Mouse (Mus musculus): ENCODE measurements around the gene Gm45140.
A peak's percentile ranks its signal among the peaks of the same experiment; 100 is the strongest.

Gm45140 gene

DNA sequence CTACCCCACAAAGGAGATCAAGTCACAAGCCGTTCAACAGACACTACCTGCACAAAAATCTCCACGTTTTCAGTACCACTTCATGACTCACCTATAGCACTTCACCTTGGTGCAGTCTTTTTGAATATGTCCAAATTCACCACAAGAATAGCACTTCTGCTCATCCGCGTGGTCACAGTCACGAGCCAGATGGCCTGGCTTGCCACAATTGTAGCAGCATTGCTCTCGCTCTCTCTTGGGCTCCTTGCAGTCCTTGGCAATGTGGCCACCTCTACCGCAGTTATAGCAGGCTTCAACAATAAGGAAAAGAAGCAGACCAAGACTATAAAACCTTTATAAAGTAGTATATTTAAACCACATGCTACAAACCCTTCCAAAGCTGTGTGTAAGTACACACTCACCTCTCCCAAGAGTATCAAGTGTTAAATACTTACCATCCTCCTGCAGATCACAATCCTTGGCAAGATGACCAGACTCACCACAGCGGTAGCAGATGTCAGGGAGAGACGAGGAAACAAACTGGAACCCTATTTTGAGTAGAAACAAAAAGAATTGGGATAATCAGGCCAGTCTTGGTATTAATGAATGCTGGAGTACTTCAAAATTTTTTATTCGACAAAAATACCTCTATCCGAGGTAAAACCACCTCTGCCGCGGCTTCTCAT lies 9.6 kb upstream of the Gm45140 start:
- no peak for DNase-seq (ENCODE audit: low read depth)

DNA sequence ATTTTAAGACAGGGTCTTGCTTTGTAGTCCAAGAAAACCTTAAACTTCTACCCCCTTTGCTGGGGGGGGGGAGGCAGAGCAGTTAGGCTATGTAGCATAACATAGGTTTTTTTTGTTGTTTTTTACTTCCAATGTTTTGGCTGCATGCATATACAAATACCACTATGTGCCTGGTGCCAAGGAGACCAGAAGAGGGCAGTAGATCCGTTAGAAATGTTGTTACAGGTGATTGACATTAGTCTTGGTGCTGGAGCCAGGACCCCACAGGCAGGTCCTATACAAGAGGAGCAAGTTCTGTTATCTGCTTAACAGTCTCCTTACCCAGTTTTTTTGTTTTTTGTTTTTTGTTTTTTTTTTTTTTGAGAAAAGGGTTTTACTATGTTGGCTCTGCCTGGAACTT lies 6.7 kb upstream of the Gm45140 start:
- DNase-seq (ENCODE audit: low read depth): no peak

DNA sequence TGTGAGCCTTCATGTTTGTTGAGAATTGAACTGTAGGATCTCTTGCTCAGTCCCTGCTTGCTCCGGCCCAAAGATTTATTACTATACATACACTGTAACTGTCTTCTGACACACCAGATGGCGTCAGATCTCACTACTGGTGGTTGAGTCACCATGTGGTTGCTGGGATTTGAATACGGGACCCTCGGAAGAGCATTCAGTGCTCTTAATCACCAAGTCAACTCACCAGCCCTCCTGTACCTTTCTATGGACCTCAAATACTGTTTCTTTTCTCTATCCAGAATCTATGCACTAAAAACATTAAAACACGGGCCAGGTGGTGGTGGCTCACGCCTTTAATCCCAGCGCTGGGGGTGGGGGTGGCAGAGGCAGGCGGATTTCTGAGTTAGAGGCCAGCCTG lies 6.0 kb upstream of the Gm45140 start:
- no peak for DNase-seq (ENCODE audit: low read depth)

DNA sequence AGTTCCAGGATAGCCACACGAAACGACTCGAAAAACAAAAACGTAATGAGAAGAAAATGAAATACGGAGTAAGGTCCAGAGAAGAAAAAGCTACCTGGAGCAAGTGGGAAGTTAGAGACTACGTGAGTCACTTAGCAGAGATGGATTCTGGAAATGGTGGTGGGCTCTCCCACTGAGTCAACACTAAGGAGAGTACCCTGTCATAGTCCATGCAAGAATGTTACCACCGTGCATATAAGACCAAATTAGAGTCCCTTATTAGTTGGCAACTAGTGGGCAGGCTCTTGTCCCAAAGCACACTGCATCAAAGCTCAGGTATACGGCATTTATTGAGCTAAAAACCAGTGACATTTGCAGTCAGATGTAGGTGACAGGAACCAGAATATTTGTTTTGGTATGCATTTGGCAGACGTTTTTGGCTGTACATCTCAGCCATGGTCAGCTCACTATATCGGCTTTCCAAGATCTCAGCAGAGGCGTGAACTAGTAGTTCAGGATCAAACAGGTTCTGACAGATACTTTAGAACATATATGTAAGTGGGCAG lies 4.3 kb upstream of the Gm45140 start:
- no peak for DNase-seq (ENCODE audit: low read depth)

- peak; percentile 94 for DNase-seq (ENCODE audit: low read depth)
Observed at GRCm38 (mm10) chr6:87838551-87839197, 3.1 kb upstream of the Gm45140 start, which contains the start of gene Isy1. TSS of gene Isy1 (minus strand) at chr6:87838798.

DNA sequence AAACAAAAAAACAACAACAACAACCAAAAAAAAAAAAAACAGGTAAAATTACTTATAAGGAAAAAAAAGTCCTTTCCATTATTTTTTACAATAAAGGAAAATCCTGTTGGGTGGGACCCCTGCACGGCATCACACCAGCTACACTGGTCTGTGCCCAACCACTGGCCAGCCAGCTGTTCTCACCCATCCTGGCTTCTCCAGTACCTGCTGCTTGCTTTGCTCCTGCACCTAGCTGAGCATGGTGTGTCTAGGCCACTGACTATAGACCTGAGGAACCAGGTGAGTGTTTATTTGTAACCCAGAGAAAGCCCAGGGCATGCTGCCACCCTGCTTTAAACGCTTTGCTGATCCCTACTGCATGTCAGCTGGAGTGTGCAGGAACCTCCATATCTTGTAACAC lies 15.2 kb downstream of the Gm45140 start:
- no peak for DNase-seq (ENCODE audit: low read depth)

- no peak for DNase-seq (ENCODE audit: low read depth)
Observed at GRCm38 (mm10) chr6:87814486-87814885, 21.1 kb downstream of the Gm45140 start.

- DNase-seq (ENCODE audit: low read depth): no peak
Observed at GRCm38 (mm10) chr6:87812656-87813055, 22.9 kb downstream of the Gm45140 start.

DNA sequence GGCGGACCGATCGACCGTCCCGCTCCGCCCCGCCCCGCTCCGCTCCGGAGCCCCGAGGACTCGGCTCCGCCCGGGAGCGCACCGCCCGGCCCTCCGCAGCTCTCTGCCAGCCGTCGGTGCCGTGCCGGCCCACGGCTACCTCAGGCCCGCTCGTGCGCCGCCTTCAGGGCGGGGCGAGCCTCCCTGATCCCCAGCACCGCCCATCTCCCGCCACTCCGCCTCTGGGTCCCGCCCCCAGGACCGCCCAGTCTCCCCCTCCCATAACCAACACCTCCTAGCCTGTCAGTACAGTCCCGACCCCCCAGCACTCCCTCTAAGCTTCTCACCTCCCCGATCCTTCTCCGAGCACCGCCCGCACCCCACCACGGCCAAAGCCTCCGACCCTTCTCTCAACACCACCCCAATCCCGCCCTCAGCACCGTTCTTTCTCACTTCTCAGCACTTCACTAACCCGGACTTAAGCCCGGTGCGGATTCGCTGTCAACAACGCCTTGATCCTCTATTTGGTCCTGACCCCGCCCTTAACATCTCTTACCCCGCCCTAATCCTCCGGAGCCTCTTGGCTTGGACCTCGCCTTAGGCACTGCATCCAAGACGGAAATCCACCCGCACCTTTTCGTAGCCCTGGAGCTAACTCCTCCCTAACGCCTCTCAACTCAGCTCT lies 23.8 kb downstream of the Gm45140 start, which contains the start of gene Rab43:
TSS of gene Rab43 (minus strand) at position 490 of the 664 bp plus-strand sequence.
- peak; percentile 76 for DNase-seq (ENCODE audit: low read depth)

DNA sequence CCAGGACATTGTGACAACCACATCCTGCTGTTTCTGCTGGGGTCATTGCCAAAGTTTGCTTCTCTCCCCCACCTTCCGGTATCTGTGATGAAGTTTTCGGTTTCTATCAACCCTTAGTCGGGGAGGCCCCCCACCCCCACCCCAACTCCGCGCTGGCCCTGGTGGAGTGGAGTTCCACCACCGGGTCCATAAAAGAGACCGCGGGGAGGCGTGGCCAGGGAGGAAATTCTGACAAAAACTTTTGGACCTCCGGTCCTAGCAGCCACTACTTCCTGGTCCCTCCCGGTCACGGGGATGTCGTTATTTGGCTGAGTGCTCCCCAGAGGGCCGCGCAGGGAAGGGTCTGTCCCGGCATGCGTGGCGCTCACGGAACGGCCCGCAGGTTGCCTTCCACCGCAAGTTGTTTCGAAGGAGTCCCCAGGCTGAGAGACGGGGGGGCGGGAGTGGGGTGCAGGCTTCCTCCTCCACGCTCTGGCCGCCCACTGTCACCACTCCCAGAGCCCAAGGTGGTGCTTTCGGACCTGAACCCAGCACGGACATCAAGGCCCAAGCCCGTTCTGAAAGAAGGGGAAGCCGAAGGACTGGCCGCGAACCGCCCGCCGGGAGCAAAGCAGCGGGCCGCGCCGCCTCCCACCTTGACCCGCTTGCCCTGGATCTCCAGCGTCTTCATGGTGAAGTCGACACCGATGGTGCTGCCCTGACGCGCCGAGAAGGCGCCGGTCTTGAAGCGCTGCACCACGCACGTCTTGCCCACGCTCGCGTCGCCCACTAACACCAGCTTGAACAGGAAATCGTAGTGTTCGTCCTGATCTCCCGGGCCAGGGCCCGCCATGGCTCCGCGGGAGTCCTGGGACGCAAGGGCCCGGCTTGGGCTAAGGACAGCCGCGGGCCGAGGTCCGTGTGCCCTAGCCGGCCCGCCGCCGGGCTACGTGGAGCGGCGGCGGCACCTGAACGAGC lies 24.6 kb downstream of the Gm45140 start:
- no peak for DNase-seq (ENCODE audit: low read depth)

DNA sequence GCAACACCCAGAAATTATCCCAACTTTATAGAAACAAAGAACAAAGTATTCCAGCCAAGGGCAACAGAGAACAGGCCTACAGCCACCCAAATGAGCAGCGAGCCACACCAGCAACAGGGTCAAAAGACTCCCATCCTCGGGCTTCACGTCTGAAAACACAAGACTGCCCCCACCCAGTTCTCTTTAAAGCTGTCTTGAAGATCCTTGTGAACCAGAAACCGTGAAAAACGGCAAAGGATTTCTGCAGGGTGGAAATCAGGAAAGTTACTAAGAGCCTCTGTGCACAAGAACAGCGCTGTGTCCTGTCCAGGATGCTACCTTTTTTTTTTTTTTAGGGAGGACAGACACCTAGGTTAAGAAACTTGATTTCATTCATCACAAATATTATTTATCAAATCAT lies 25.3 kb downstream of the Gm45140 start:
- no peak for DNase-seq (ENCODE audit: low read depth)

DNA sequence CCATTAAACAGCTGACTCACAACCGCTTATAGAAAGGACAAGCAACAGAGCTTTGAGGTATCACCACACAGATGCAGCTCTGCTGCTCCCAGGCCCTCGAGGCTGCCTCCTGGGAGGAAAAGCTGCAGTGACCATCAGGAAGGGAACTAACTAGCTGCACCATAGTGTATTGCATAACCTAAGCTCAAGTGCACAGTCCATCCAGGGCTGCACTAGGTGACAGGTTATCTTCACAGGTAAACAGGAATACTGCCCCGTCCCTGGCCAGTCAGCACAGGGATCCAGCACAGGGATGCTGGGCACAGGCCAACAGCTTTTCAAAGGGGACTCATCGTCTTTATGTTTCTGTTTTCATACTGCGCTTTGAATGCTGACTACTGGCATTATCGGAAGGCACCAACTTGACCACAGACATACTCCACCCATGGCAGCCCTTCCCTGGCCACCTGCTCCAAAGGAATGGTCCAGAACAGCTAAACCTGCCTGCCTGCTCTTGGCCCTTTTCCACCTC lies 25.9 kb downstream of the Gm45140 start:
- no peak for DNase-seq (ENCODE audit: low read depth)

GRCm38 (mm10) chr6:87809144-87809543 lies 26.5 kb downstream of the Gm45140 start:
- no peak for DNase-seq (ENCODE audit: low read depth)

- DNase-seq (ENCODE audit: low read depth): no peak
Observed at GRCm38 (mm10) chr6:87808521-87808920, 27.1 kb downstream of the Gm45140 start.

DNA sequence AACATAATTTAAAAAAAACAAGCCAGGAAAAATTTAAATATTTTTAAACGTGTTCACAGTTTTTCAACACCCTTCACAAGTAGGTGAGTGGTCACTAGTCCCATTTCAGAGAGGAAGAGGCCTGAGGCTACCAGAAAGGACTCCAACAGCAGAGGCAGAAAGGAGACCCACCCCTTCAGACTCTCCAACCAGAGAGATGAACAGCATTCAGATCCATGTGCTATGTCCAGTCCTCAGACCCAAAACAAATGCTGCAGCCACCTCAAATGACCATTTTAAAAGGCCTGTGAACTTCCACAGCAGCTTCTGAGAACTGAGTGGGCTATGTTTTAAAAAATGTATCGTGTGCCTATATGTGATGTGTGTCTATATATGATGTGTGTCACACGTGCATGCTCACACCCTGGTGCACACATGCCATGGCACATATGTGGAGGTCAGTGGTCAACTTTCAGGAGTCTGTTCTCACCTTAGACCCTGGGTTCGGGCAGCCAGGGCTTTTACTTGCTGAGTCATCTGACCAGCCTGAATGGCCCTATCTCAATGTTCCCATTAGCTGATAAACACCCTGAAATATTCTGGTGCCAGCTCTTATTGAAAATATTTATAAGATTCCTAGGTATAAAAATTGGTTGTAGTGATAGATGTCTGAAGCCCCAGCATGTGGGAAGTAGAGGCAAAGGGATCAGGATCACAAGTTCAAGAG lies 27.7 kb downstream of the Gm45140 start:
- DNase-seq (ENCODE audit: low read depth): no peak

DNA sequence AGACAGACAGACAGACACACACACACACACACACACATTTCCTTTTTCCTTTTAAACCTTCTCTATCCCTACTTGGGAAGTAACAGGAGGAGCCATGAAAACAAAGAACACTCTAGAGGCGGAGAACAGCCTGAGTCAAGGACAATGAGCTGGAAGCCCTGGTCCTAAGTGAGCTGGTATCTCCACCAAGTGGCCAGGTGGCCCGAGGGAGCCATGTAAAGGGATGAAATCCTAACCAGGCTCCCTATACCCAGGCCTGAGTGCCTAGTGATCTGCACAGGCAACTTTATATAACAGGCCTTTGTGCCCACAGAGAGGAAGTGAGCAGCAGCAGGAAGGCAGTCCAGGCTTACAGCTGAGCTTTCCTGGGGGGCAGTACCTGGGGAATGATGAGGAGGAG lies 28.7 kb downstream of the Gm45140 start:
- no peak for DNase-seq (ENCODE audit: low read depth)

GRCm38 (mm10) chr6:87806028-87806427 lies 29.6 kb downstream of the Gm45140 start:
- no peak for DNase-seq (ENCODE audit: low read depth)

GRCm38 (mm10) chr6:87805448-87805847 lies 30.1 kb downstream of the Gm45140 start:
- DNase-seq (ENCODE audit: low read depth): no peak

DNA sequence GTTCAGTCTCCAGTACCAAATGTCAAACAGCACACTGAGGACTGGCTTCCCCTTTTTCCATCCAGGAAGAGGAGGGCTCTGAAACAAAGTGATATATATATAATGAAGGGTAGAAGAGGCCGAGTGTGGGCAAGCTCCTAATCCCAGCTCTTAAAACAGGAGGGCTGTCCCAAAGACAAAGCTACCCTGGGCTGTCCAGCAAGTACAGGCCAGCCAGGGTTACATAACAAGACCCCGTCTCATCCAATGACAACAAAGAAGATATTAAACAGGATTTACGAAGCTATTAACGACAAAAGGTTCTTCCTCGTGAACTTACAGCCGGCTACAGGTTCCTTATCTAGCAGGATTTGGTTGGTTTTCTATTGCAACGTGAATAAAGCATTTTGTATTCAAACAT lies 30.7 kb downstream of the Gm45140 start:
- no peak for DNase-seq (ENCODE audit: low read depth)

GRCm38 (mm10) chr6:87804036-87804435 lies 31.6 kb downstream of the Gm45140 start:
- DNase-seq (ENCODE audit: low read depth): no peak

DNA sequence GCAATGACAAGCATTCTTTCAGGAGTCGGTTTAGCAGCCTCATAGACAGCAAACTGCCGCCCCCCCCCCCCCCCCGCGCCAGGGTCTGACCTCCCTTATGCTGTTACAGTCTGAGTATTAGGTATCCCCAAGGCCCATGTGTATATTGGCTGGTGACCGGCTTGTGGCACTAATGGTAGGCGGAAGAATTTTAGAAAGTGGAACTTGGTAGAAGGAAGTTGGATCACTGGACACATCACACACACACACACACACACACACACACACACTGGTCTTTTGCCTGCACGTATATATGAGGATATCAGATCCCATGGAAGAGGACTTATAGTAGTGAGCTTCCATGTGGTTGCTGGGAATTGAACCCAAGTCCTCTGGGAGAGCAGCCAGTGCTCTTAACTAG lies 33.1 kb downstream of the Gm45140 start:
- DNase-seq (ENCODE audit: low read depth): no peak
